Mouse (Mus musculus) right cerebral cortex, postnatal 36 days (tissue): Measurements from ENCODE around the gene Rabgap1.

Experiments
- DNase-seq, 2 experiments: peaks; one replicate each; pipeline ENCODE4 v3.0.0; 2022; ENCODE audit warnings: low spot score in 2 of 2, mixed read lengths in 1 of 2

Gene Rabgap1

GRCm38 (mm10) chr2:37511134-37511901 lies 68.2 kb downstream of the Rabgap1 start:
- no peak for DNase-seq

- no peak for DNase-seq
Observed at GRCm38 (mm10) chr2:37516030-37516710, 73.1 kb downstream of the Rabgap1 start, which contains the start of gene Gpr21. TSS of gene Gpr21 (plus strand) at chr2:37516332.

- DNase-seq, result no peak
Observed at GRCm38 (mm10) chr2:37516922-37517462, 73.9 kb downstream of the Rabgap1 start.

- no peak for DNase-seq
Observed at GRCm38 (mm10) chr2:37518561-37519285, 75.6 kb downstream of the Rabgap1 start.

GRCm38 (mm10) chr2:37519286-37519640 lies 76.2 kb downstream of the Rabgap1 start:
- DNase-seq, result no peak

- no peak for DNase-seq
Observed at GRCm38 (mm10) chr2:37527587-37527986, 84.5 kb downstream of the Rabgap1 start.

- no peak for DNase-seq
Observed at GRCm38 (mm10) chr2:37529397-37529796, 86.3 kb downstream of the Rabgap1 start.

- no peak for DNase-seq
Observed at GRCm38 (mm10) chr2:37530766-37531165, 87.7 kb downstream of the Rabgap1 start.

GRCm38 (mm10) chr2:37531639-37532038 lies 88.6 kb downstream of the Rabgap1 start:
- DNase-seq, result no peak

- no peak for DNase-seq
Observed at GRCm38 (mm10) chr2:37549346-37550012, 106.4 kb downstream of the Rabgap1 start.

- no peak for DNase-seq
Observed at GRCm38 (mm10) chr2:37556366-37556765, 113.3 kb downstream of the Rabgap1 start.

GRCm38 (mm10) chr2:37565579-37565978 lies 122.5 kb downstream of the Rabgap1 start:
- DNase-seq, result no peak

- DNase-seq, result no peak
Observed at GRCm38 (mm10) chr2:37566035-37566434, 123.0 kb downstream of the Rabgap1 start.

- no peak for DNase-seq
Observed at GRCm38 (mm10) chr2:37569888-37570287, 126.8 kb downstream of the Rabgap1 start.

- no peak for DNase-seq
Observed at GRCm38 (mm10) chr2:37570703-37571102, 127.6 kb downstream of the Rabgap1 start.

GRCm38 (mm10) chr2:37572141-37572540 lies 129.1 kb downstream of the Rabgap1 start:
- DNase-seq, result no peak

GRCm38 (mm10) chr2:37576661-37577060 lies 133.6 kb downstream of the Rabgap1 start:
- DNase-seq, result no peak

- DNase-seq, result no peak
Observed at GRCm38 (mm10) chr2:37578185-37578584, 135.1 kb downstream of the Rabgap1 start.

GRCm38 (mm10) chr2:37587919-37588318 lies 144.8 kb downstream of the Rabgap1 start:
- no peak for DNase-seq
